Mouse (Mus musculus) thymus, adult 2 months (tissue): ENCODE measurements around the gene Rad23a.

Source experiments
- CTCF ChIP-seq: fragments of 200-500 bp; IDR thresholded peaks from 2 replicates; pipeline ENCODE4 v1.5.1; 2012; ENCODE audit warnings: mild to moderate bottlenecking, control low read depth, low read length, moderate library complexity, borderline replicate concordance; ENCODE audit not compliant: control insufficient read depth, poor library complexity, insufficient read depth; ENCODE audit errors: extremely low read depth
- POLR2A ChIP-seq: fragments of 200-500 bp; IDR thresholded peaks from 2 replicates; pipeline ENCODE4 v1.6.1; 2012; ENCODE audit warnings: mild to moderate bottlenecking, low read length, control low read depth, moderate library complexity; ENCODE audit not compliant: control insufficient read depth, poor library complexity, insufficient read depth; ENCODE audit errors: extremely low read depth

GRCm38 (mm10) chr8:84788896-84789295 lies 51.6 kb downstream of the Rad23a start:
- no peak for TF ChIP-seq POLR2A
- TF ChIP-seq CTCF, result no peak
